Mouse (Mus musculus) liver, embryonic 15.5 days (tissue): ENCODE measurements around the gene Zfp534. TPM values are rescaled to one million over a fixed set of nuclear protein-coding genes. Genes with fewer than 3 reads are reported as not detected.
A peak's percentile ranks its signal among the peaks of the same experiment; 100 is the strongest.
"Not testable (repeated sequence)": the region's sequence is repeated elsewhere in the genome, so short reads cannot be mapped to it uniquely, and the experiment has no call there.

Experiments
- ATAC-seq: fragments of 200-750 bp; cut with Nextera tagmentation; 2 replicates; pipeline ENCODE4 v1.8.0; 2017; ENCODE audit warnings: moderate number of reproducible peaks, mild to moderate bottlenecking, moderate library complexity; ENCODE audit not compliant: insufficient read depth
- H3K27ac ChIP-seq: fragments of 300-500 bp; sonication (generic); replicated peaks from 2 replicates; pipeline ENCODE4 v1.5.1; 2015; ENCODE audit warnings: mild to moderate bottlenecking, inconsistent platforms
- H3K27me3 ChIP-seq: fragments of 300-500 bp; sonication (generic); 2 replicates; pipeline ENCODE4 v1.6.1; 2015; ENCODE audit warnings: mild to moderate bottlenecking, inconsistent platforms
- H3K36me3 ChIP-seq: fragments of 300-500 bp; sonication (generic); replicated peaks from 2 replicates; pipeline ENCODE4 v1.6.1; 2015; ENCODE audit warnings: moderate library complexity, mild to moderate bottlenecking, inconsistent platforms
- H3K4me1 ChIP-seq: fragments of 300-500 bp; sonication (generic); replicated peaks from 2 replicates; pipeline ENCODE4 v1.6.1; 2015; ENCODE audit warnings: inconsistent platforms
- H3K4me2 ChIP-seq: fragments of 300-500 bp; sonication (generic); 2 replicates; pipeline ENCODE4 v1.6.1; 2015; ENCODE audit warnings: moderate library complexity, mild to moderate bottlenecking, inconsistent platforms
- H3K4me3 ChIP-seq: fragments of 300-500 bp; sonication (generic); replicated peaks from 2 replicates; pipeline ENCODE4 v1.5.1; 2015; ENCODE audit warnings: mild to moderate bottlenecking, inconsistent platforms
- H3K9ac ChIP-seq: fragments of 300-500 bp; sonication (generic); 2 replicates; pipeline ENCODE4 v1.6.1; 2015; ENCODE audit warnings: moderate library complexity, mild to moderate bottlenecking, inconsistent platforms
- H3K9me3 ChIP-seq: fragments of 300-500 bp; sonication (generic); replicated peaks from 2 replicates; pipeline ENCODE4 v1.6.1; 2016; ENCODE audit warnings: inconsistent platforms
- WGBS: fragments of 180-500 bp; shearing (Covaris S2); methylation state at CpG from one replicate; pipeline ENCODE4 v1.1.7; 2015; ENCODE audit warnings: mixed read lengths; ENCODE audit not compliant: insufficient replicate concordance; 5-methylcytosine and 5-hydroxymethylcytosine counted together
- polyA plus RNA-seq: library from polyadenylated mRNA; unstranded; fragments of >200 nt; fragmentation: Nextera tagmentation; extraction: Ambion mirVana; gene quantifications from 2 replicates; pipeline ENCODE4 v1.2.1, GENCODE M21; 2015

The Zfp534 gene
- not detected in 2 replicates for polyA plus RNA-seq

DNA sequence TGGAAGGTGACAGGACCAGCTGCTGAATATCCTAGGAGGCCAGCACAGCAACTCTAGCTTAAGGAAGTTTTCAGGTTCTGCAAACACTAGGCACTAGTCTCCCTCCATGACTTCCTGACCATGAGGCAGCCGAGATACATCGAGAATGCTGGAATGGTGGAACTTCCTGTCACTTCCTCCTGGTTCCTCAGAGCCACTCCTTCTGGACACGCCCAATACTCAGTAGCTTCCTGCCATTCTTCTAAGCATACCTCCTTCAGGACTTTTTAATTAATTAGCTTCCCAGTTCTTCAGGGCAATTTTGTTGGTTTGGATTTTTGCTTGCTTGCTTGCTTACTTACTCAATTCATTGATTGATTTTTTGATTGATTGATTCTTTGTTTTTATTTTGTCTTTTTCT, at the start of gene Zfp534:
Gene Zfp534 (minus strand): TSS at position 101 of the 400 bp plus-strand sequence.
- ATAC-seq, H3K27ac ChIP-seq, H3K27me3 ChIP-seq, H3K4me2 ChIP-seq, H3K9me3 ChIP-seq, H3K9ac ChIP-seq, H3K4me1 ChIP-seq, H3K36me3 ChIP-seq, H3K4me3 ChIP-seq: not testable (repeated sequence)
- WGBS: 32% methylated on average over 3 of the region's 3 CpGs

DNA sequence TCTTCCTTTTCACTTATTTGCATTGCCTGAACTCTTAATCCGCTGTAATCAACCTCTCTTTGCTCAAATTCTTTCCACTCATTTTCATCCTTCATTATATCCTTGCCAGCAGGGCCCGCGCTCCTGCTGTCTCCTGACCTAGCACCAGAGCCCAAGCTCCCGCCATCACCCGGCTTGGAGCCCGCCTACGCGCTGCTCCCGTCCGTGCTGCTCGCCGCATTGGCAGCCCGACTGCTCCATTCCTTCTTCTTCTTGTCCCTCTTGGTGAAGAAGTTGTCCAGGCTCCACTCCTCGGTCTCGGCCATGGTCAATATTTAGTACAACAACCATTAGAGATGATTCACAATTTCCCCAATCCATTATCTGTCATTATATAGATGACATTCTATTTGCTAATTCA, 43.9 kb upstream of the Zfp534 start:
- not testable (repeated sequence) for H3K4me1 ChIP-seq, H3K9me3 ChIP-seq, H3K36me3 ChIP-seq, H3K27me3 ChIP-seq, H3K4me3 ChIP-seq, H3K27ac ChIP-seq, ATAC-seq, H3K4me2 ChIP-seq, H3K9ac ChIP-seq
- 82% methylated on average over 14 of the region's 15 CpGs for whole genome bisulfite sequencing

DNA sequence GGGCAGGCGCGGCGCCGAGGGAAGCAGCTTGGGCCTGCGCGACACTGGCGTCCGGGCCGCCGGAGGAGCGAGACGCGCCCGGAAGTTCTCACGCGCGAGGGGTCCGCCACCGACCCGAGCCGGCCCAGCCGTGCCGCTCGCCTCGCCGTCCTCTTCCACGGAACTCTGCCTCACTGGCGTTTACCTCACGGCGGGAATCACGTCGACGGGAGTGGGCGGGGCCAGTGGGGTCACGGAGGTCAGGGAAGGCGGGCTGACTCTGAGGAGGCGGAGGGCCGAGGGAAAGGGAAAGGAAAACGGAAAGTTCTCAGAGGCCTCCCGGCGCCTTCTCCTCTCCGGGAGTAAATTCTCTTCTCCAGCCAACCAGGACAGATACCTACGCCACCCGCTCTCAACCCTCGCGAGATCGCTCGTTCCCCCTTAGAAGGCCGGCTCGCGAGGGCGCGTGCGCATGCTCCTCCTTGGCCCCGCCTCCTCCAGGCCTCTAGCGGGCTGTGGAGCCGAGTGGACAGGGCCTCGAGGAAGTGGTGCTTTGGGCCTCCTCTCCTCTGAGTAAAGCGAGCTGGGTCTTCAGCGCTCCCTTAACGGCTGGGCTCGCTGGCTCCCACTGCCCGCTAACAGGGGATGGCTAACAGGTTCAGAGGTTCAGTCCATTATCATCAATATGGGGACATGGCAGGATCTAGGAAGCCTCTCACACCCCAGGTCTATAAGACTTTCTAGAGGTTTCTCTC, 36.5 kb upstream of the Zfp534 start:
- H3K27ac ChIP-seq, H3K4me1 ChIP-seq, H3K27me3 ChIP-seq, ATAC-seq, H3K9me3 ChIP-seq, H3K36me3 ChIP-seq, H3K9ac ChIP-seq: not testable (repeated sequence)
- H3K4me3 ChIP-seq: peak overlapping the region; percentile 44
- WGBS: 22% methylated on average over 63 of the region's 63 CpGs
- peak overlapping the region; percentile 64 for H3K4me2 ChIP-seq

DNA sequence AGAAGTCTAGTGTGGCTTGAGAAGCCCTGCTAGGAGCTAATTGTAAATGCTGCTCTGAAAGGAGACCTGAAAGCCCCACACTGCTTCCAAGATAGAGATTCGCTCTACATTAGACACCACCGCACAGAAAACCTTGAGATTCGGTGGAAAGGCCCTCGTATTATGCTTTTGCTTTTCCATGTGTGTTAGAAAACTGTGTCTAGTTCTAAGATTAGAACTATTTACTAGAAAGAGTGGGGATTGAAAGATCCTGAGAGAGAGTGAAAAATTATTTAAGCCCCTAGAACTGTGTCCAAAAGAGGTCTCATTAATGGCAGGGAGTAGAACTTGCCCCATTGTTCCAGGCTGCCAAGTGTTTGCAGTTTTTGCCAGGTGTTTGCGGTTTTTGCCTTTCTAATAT, 47.1 kb downstream of the Zfp534 start:
- not testable (repeated sequence) for H3K27ac ChIP-seq, H3K27me3 ChIP-seq, H3K9me3 ChIP-seq, ATAC-seq, H3K36me3 ChIP-seq, H3K4me3 ChIP-seq, H3K4me2 ChIP-seq, H3K4me1 ChIP-seq, H3K9ac ChIP-seq
- WGBS: 66% methylated on average over 5 of the region's 5 CpGs

DNA sequence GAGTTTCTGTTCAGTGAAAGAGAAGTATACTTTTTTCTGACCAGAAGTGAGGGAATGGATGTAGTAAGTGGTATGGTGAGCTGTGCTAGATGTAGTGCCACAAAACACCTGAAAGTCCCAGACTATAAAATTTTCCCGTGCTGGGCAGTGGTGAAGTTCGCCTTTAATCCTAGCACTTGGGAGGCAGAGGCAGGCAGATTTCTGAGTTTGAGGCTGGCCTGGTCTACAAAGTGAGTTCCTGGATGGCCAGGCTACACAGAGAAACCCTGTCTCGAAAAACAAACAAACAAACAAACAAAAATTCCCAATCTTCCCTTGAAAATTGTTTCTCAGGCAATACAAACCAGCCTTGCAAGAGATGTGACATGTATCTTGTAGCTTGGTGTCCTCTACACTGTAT, 54.9 kb downstream of the Zfp534 start:
- not testable (repeated sequence) for H3K27me3 ChIP-seq, H3K4me1 ChIP-seq, H3K36me3 ChIP-seq, H3K27ac ChIP-seq, H3K9ac ChIP-seq, H3K4me3 ChIP-seq, ATAC-seq, H3K9me3 ChIP-seq, H3K4me2 ChIP-seq
- WGBS: no CpG with 5 or more reads among the region's 3 CpGs

DNA sequence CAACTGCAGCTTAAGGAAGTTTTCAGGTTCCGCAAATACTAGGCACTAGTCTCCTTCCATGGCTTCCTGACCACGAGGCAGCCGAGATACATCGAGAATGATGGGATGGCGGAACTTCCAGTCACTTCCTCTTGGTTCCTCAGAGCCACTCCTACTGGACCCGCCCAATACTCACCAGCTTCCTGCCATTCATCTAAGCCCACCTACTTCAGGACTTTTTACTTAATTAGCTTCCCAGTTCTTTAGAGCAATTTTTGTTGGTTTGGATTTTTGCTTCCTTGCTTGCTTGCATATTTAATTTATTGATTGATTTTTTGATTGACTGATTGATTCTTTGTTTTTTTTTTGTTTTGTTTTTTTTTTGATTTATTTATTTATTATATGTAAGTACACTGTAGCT, 59.9 kb downstream of the Zfp534 start, which contains the start of gene Zfp979:
Gene Zfp979 (minus strand): TSS at position 101 of the 400 bp plus-strand sequence.
- not testable (repeated sequence) for ATAC-seq, H3K4me1 ChIP-seq, H3K27ac ChIP-seq, H3K9ac ChIP-seq, H3K4me2 ChIP-seq, H3K27me3 ChIP-seq, H3K4me3 ChIP-seq, H3K9me3 ChIP-seq, H3K36me3 ChIP-seq
- WGBS: no CpG with 5 or more reads among the region's 6 CpGs

DNA sequence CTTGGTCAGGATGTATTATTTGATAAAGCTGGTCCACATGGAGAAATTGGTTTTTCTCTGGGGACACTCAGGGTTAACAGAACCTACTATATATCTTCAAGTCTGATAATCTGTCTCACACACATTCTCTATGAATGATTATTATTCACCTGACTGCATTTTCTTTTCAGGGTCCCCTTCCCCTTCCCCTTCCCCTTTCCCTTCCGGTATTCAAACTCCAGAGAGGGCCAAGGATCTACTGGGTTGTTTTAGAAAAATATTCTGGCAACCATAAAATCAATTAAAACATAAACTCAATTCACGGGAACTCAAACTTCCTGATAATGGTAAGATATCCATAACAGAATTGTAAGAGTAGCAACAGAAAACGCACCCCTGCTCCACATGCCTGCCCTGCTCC, 60.4 kb downstream of the Zfp534 start:
- not testable (repeated sequence) for ATAC-seq, H3K27ac ChIP-seq, H3K4me3 ChIP-seq, H3K27me3 ChIP-seq, H3K4me1 ChIP-seq, H3K36me3 ChIP-seq, H3K4me2 ChIP-seq, H3K9me3 ChIP-seq, H3K9ac ChIP-seq
- 30% methylated on average over 2 of the region's 3 CpGs for WGBS

DNA sequence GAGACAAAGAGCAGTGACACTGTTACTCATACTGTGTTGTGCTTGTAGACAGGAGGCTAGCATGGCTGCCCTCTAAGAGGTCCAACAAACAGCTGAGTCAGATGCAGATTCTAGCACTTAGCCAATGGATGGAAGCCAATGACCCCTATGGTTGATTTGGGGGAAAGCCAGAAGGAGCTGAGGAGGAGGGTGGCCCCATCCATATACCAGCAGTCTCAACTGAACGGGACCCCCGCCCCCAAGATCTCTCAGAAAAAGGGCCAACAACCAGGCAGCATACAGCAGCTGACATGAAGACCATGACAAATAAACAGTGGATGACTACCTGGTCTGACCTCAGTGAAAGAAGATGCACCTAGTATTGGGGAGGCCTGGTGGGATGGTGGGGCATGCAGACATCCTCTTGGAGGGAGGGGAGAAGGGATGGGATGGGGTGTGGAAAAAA, 68.5 kb downstream of the Zfp534 start:
- not testable (repeated sequence) for H3K27me3 ChIP-seq, H3K4me2 ChIP-seq, H3K9me3 ChIP-seq, H3K27ac ChIP-seq, H3K4me1 ChIP-seq, H3K4me3 ChIP-seq, H3K9ac ChIP-seq, H3K36me3 ChIP-seq
- peak; percentile 54; the same call in 1 of the 2 replicates for ATAC-seq
- WGBS: no CpG with 5 or more reads among the region's 2 CpGs

Other genes starting within 250 kb of the Zfp534 start
- 1.5 and 1.7 TPM in 2 replicates for gene Zfp982, start 210.1 kb downstream of the Zfp534 start, polyA plus RNA-seq
- 0.07 and 0.08 TPM in 2 replicates for gene Gm16503, start 162.3 kb downstream of the Zfp534 start, polyA plus RNA-seq
- gene Zfp985, start 149.3 kb downstream of the Zfp534 start, polyA plus RNA-seq: 0.06 and 0.07 TPM in 2 replicates
- gene Zfp979, start 60.0 kb downstream of the Zfp534 start, polyA plus RNA-seq: 1.4 and 2.0 TPM in 2 replicates
- gene Zfp984, start 107.2 kb upstream of the Zfp534 start, polyA plus RNA-seq: 3.4 and 3.9 TPM in 2 replicates
- 1.0 and 1.4 TPM in 2 replicates for gene Zfp933, start 145.8 kb upstream of the Zfp534 start, polyA plus RNA-seq
- 29.3 and 36.1 TPM in 2 replicates for gene Miip, start 166.3 kb upstream of the Zfp534 start, polyA plus RNA-seq
- gene Fv1, start 166.4 kb upstream of the Zfp534 start, polyA plus RNA-seq: 2.1 TPM in 2 replicates
- gene Mfn2, start 202.2 kb upstream of the Zfp534 start, polyA plus RNA-seq: 15.5 and 15.6 TPM in 2 replicates
- 29.0 and 30.6 TPM in 2 replicates for gene Plod1, start 234.2 kb upstream of the Zfp534 start, polyA plus RNA-seq
- gene 2510039O18Rik, start 238.3 kb upstream of the Zfp534 start, polyA plus RNA-seq: 7.8 and 8.9 TPM in 2 replicates